Mouse (Mus musculus) adrenal gland, postnatal 25 days (tissue): ENCODE results near the gene Mnat1. TPM values are rescaled to one million over a fixed set of nuclear protein-coding genes. Genes with fewer than 3 reads are reported as not detected.
A peak's percentile ranks its signal among the peaks of the same experiment; 100 is the strongest.
"Not testable (repeated sequence)": the region's sequence is repeated elsewhere in the genome, so short reads cannot be mapped to it uniquely, and the experiment has no call there.

Source experiments
- DNase-seq: peaks from one replicate; pipeline ENCODE4 v3.0.0; 2021; ENCODE audit warnings: mixed read lengths
- total RNA-seq: library from RNA; stranded (reverse); gene quantifications from 2 replicates; pipeline ENCODE4 v1.2.3, GENCODE M21; 2021

Gene Mnat1
- total RNA-seq, 1 experiment from 2014 or later: 28.4 TPM

DNA sequence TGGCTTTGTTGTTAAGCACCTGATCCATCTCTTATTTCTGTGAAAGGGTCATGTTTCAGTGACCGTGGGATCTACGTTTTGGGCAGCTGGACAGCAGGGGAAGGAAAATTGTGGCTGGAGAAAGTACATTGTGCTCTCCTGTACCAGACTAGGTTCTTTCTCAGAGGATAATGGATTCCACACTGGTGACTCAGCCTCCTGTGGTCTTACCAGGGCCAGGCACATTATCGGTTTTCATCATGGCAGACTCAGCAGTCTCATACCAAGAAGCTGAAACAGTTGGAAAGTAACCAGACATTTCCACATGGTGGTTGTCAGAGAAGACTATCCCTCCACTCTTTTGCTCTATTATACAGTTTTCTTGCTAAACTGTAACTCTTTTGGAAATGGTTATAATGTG lies 23.7 kb downstream of the Mnat1 start:
- no peak for DNase-seq

DNA sequence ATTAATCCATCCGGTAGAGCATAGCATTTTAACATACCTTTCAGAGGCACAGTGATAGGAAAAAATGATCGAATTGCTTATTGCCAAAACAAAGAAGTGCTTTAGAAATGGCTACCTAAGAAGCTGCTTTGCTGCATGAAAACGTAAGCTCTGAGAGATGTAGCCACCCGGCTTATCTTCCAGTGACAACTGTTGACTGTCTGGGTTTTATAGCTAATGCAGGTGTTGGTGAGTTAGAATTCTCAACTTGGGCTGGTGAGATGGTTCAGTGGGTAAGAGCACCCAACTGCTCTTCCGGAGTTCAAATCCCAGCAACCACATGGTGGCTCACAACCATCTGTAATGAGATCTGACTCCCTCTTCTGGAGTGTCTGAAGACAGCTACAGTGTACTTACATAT lies 27.5 kb downstream of the Mnat1 start:
- not testable (repeated sequence) for DNase-seq

DNA sequence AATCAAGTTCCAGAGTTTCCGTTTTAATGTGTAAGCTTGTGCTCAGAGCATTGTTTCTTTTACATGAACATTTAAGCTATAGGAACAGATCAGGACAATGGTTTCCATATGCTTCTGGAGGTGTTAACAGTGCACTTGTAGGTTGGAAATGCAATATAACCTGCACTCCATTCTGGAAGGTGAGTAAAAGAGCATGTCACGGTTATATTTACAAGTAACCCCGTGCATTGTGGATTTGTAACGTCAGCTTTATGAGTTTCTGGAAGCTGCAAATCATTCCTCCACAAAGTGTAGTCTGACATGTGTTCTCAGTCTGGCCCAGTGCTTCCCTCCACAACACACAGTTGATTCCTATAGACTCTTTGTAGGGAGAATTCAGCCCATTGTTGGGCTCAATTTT lies 30.6 kb downstream of the Mnat1 start:
- no peak for DNase-seq

DNA sequence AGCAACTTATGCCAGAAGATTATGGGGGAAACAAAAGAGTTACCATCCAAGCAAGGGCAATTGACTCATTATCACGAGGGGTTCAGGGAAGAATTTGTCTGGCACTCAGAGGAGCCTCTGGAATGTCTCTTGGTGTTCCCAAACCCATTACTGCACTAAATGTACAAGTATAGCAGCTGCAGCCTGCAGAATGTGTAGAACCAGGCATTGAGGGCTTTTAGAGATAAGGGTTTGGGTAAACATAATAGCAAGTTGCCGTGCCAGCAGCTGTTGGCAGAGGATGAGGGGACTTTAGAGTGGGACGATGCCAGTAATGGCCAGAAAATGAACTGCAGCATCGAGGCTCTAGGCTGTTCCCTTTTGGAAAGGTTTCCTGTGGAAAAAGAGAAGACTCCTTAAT lies 36.8 kb downstream of the Mnat1 start:
- no peak for DNase-seq

DNA sequence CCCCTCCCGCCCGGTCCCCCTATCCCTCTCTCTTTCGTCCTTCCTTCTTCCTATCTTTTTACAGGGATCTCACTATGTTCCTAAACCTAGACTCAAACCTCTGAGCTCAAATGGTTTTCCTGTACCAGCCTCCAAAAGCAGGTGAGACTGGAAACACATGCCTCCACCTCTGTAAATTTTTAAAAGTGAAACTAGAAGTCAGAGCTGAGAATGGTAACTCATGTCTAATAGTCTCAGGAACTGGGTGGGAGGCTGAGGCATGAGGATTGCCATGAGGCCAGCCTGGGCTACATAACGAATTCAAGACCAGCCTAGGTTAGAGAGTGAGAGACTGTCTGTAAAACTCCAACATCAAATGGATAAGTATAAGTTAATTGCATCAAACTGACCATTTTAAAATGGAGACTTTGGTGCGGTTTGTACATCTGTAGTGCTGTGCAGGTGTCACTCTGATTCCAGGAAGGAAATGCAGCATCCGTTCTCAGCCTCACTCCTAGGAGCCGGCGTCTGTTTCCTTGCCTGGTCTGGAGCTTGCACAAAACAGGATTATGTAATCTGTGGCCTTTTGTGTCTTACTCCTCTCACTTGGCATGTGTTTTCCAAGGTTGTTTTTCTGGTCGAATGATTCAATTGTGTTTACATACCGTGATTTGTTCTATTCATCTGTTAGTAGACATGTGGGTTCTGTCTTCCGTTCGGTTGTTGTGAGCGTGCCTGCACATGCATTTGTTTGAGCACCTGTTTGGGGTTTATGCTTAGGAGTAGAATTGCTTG lies 39.1 kb downstream of the Mnat1 start:
- DNase-seq: no peak

DNA sequence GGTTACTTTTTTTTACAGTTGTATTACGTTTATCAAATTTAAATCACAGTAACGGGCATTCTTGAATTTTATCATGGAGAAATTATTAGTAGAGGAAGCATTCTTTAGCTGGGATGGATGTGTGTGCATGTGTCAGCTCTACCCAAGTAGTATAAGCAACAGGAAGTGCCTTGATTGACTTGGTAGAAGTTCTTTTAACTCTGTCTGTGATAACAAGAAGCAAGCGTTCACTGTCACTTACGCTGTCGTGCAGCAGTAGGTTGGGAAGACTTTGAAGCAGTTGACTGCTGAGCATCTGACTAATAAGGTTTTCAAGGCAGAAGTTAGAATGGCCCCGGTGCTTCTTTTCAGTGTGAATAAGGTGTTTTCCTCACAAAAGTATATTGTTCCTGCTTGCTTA lies 47.3 kb downstream of the Mnat1 start:
- DNase-seq: no peak

DNA sequence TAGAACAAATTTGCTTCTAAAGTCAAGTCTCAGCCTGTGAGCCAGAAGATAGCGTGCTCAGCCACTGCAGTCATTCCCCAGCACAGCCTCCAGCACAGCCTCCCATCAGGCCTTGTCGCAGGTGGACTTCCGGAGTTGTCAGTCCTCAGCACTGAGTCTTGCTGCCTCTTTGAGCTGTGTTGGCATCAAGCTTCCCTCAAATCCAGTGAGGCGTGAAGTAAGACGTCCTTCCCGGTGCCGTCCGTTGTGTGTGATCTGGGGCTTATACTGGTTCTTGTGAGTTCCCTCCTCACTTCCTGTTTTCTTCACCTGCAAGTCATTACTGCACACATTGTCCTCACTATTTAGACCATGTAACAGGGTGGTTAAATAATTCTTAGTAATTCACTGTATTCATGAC lies 60.4 kb downstream of the Mnat1 start:
- no peak for DNase-seq

DNA sequence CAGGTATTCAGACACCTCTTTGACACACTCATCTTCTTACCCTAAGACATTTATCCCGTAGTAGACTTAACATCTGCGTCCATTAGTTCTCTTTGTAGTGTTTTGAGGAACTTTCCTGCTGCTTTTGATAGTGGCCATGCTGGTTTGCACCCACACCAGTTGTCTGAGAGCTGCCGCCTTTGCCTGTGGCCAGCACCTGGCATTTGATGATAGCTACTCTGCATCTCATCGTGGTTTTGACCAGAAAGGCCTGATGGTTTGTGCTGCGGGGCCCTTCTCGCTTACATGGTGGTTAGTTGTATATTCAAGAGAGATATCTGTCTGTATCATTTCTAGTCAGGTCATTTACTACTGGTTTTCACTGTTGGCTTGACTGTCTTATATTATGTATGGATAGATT lies 73.8 kb downstream of the Mnat1 start:
- DNase-seq: no peak

DNA sequence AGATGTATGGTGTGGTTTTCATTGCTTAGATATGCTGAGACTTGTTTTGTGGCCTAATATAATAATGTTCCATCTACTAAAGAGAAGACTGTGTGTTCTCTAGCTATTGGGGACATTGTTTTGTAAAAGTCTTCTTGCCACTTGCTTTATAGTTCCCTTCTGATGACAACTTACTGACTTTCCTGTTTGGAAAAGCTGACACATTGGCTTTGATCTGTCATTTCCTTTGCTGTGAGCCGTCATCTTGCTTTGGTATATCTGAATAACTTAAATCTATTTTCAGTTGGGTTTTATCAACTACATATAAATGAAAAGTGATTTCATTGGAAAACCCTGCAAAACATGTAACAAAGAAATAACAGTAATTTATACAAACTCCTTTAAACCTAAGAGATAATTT lies 74.9 kb downstream of the Mnat1 start:
- no peak for DNase-seq

DNA sequence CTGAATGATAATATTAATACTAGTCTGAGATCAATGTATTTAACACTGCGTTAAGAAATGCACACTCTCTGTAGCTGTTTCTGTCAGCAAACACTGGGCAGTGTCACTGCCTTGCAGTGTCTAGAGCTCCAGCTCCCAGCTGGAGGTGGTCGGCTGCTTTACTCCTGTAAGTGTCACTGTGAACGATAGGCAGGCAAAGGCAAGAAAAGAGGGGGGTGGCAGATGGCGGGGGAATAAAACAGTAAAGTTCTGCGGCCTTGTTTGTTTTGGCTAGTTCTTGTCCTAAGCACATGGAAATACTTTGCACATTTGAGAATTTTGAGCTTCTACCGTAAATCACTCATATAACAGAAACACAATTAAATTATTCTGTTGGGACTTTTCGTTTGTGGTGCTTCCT lies 75.9 kb downstream of the Mnat1 start:
- no peak for DNase-seq

DNA sequence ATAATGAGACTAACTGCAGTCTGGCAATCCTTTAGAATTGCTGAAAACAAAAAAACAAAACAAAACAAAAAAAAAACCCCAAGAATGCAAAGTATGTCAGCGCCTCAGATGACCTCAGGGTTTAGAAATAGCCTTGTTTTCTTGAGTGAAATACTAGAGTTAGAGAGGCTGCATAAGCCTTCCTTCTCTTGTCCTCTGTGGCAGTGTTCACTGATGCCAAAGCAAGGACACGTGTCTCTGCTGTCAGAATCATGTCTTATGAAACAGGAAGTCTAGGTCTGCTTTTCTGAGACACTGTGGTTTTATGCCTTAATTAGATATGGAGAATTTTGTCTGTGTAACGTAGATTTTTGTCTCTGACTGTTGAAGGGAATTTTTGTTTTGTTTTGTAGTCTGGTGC lies 78.1 kb downstream of the Mnat1 start:
- DNase-seq: no peak

DNA sequence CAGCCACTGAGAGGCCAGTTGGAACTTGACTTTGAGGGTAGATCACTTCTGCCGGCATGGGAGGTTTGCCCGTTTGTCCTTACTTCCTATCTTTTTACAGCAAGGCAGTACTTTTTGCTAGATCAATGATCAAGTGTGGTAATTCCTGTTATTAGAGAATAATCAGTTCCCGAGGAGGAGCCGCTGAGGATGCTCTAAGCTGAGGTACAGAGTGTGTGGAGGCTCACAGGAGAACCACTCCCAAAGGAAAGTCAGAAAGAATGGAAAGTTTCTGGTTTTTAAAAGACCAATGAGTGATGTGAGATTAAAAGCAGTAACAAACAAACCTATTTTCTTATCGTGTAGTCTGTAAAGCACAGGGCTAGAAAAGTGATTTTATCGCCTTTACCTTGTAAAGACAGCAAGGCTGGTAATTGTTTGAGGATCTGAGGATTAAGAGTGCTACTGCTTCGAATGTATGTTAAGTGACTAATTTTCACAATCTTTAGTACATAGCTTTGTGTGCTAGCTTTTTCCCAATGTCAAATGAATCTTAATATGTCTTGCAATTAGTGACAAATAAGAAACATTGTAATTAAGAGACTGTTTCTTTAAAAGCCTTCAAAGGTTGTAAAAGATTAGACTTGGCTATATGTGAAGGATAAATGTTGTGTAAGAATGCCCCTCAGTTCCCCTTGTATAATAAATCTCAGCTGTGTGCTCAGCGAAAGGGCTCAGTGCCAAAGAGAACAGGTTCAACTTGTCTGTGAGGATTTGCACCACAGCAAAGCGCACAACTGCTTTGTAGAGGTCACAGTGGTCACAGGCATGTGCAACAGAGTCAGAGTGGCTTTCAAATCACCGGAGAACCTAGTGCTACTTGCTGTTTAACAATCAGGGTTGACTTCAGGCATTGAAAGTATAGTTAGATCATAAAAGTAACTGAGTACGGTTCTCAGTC lies 82.5 kb downstream of the Mnat1 start:
- peak; percentile 15 for DNase-seq

DNA sequence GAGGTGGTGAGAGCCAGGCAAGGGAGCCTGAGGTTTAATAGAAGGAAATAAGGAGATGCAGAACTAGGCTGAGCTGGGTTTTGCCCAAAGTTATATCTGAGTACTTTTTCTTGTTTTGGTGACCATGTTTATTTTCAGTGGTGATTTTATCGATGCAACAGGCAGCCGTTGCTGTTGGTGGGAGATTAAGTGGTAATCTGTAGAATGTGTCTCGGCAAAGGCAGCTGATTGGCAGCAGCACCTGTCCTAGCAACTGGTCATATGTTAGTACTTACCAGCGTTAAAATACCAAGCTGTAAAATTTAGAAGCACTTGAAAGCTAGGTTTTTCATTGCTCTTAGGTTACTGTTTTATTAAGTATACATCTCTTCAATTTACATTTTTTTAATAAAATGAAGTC lies 83.5 kb downstream of the Mnat1 start:
- DNase-seq: no peak

DNA sequence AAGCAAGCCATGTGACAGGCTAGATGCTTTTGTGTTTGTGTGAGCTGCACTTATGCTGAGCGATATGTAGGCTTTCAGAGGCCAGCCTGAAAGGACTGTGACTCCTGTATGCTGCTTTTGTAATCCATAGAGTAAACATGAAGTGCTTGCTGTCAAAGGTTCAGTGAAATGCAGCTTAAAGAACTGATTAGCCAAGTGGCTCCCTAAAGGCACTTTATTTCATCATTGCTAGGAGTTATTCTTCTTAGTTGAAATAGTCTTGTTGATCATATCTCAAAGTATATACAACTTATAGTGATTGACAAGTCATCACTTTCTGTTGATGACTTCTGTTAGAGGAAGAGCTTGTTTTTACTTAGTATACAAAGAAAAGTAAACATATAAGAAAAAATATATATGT lies 83.9 kb downstream of the Mnat1 start:
- DNase-seq: no peak

DNA sequence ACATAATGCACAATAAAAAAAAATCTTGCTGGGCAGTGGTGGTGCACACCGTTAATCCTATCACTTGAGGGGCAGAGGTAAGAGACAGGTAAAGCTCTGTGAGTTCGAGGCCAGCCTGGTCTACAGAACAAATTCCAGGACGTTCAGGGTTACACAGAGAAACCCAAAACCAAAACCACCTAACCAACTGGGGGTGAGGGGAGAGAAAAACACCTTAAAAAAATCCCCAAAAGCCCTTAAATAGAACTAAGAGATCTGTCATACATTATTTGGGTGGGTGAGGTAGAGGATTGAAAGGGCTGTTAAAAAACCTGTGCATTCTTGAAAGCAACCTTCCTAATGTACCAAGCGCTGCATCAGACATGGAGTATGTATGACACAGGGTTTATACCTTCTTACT lies 85.0 kb downstream of the Mnat1 start:
- no peak for DNase-seq

DNA sequence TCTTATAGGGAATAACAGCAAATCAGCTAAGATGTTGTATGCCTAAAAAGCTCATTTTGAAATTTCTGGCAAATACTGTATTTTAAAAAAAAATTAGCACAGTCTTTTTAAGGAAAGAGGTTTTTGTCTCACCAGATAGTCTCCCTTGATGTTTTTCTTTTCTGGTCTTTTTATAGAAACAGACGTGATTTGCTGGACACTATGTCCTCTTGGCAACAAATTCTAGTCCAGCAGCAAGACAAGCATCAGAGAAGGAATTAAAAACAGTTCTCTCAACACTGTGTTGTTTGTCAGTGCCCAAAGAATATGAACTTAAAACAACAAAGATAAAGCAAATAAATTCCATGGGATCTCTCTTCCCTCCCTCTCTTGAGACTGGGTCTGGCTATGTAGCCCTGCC lies 85.6 kb downstream of the Mnat1 start:
- DNase-seq: no peak

DNA sequence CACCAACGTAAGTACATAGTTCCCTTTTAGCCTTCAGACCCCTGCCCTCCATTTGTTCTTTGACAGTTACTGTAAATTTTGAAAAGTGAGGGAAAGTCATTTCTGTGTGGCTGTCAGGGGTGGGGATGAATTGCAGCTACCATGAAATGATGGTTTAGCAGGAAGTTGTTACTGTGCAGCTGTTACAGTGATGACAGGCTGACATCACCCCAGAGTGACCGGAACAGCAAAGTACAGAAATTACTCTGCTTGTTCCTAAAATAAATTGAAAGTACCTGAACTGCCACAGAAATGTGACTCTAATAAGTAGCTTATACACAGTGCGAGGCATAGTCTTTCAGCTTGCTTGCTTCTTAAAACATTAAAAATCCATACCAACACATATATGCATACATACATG lies 86.9 kb downstream of the Mnat1 start:
- DNase-seq: no peak

DNA sequence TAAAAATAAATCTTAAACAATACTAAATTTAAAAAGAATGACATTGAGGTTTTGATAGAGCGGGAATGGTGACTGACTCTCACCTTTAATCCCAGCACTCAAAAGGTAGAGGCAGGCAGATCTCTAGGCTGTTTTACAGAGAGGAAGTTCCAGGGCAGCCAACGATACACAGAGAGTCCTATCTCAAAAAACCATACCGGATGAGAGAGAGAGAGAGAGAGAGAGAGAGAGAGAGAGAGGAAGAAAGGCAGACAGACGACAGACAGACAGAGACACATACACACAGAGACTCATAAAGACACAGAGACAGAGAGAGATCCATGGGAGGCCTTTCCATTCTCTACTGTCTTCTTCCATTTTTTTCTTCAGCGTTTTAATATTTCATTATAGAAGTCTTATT lies 92.3 kb downstream of the Mnat1 start:
- no peak for DNase-seq

DNA sequence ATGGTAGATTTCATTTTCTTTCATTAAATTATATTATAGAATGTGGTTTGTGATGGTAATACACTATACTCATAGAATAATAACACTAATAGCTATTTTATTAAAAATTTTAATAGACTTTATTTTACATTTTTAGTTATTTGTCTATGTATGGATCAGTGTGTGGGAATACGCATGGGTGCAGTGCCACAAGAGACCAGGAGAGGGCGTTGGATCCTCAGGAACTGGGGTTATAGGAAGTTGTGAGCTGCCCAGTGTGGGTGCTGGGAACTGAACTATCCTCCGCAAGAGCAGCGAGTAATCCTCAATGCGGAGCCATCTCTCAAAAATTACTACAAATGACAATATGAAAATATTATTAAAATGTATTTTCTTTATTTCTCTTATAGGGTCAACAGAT lies 95.1 kb downstream of the Mnat1 start:
- DNase-seq: no peak

DNA sequence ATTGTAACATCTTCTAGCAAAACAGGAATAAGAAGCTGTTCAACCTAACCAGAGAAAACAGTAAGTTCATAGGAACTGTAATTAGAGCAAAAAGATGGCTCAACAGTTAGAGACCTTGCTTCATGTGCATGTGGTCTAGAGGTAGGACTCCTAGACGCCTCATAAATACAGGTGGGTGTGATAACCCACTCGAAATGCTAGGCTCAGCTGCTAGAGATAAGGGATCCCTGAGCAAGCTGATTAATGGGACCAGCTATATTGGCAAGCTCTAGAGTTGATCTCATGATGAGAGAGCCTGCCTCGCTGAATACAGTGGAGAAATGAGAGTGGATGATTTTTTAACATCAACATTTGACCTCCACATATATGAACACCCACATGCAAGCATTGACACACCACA lies 97.7 kb downstream of the Mnat1 start:
- no peak for DNase-seq

DNA sequence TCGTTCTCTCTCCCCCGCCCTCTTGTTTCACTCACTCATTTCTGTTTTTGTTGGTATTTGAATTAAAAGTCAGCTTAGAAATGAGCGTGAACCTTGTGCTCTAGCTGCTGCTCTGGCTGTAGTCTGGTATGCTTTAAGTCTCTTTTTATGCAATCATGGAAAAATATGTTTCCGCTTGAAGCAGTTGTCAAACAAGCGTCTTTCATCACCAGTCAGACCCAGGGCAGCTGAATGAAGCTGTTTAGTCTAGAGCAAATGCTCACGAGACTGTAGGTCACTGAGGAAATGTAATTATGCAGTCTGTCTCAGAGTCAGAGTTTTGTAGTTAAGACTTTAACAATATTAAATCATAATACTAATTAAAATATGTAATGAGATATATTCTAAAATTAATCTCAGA lies 100.4 kb downstream of the Mnat1 start:
- no peak for DNase-seq

DNA sequence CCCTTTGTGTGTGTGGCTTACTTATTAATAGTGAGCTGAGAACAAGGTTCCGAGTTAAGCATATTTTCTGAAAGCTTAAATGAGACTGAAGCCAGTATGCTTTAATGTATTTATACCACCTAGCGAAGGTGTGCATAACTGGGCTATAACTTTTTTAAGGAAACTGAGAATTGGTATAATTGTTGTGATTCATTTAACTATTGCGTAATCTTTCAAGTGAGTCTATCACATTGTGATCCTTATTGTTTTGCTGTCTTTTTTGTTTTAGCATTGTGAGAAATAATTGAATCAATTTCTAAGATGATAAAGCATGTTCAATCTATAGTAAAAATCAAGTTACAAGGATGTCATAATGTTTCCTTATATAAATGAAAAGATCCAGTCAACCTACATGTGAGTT lies 104.9 kb downstream of the Mnat1 start:
- DNase-seq: no peak

DNA sequence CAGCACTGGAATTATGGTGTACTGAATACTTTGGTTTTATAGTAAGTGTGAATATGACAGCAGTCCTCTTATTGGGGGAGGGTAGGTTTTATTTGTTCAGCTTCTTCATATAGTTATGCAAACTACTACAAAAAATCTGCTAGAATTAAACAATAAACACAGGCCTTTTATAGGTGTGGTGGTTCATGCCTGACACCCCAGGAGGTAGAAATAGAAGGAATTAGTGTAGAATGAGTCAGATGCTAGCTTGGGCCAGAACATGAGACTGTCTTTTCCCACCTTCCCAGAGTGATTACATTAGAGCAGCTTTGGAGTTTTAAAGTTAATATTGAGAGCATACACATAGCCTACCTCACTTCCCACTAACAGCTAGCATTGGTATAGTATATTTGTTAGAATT lies 106.7 kb downstream of the Mnat1 start:
- DNase-seq: no peak

DNA sequence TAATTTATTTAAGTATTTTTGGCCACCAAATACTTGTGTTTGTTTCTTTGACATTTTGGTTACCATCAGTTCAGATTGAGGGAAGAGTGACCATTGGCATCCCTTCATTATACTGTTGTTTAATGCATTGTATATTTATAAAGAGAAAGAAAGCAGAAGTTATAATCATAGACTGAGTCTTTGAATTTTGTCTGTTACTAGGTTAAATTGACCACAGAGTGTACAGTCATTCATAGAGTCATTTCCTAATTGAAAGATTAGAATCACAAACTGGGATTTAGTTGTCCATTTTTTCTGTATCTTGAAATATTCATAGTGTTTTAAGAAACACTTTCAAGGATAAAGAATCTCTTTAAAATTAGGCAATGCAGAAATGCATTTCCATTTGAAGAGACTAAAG lies 108.0 kb downstream of the Mnat1 start:
- DNase-seq: no peak
